Mouse (Mus musculus): ENCODE results near the gene Tmem94.
"Not testable (repeated sequence)": the region's sequence is repeated elsewhere in the genome, so short reads cannot be mapped to it uniquely, and the experiment has no call there.

Gene Tmem94

GRCm38 (mm10) chr11:115765103-115765606 lies at the start of gene Tmem94:
TSS of gene Tmem94 (plus strand) at chr11:115765433.
- peak; percentile 99 for DNase-seq (ENCODE audit: low read depth, low spot score)

DNA sequence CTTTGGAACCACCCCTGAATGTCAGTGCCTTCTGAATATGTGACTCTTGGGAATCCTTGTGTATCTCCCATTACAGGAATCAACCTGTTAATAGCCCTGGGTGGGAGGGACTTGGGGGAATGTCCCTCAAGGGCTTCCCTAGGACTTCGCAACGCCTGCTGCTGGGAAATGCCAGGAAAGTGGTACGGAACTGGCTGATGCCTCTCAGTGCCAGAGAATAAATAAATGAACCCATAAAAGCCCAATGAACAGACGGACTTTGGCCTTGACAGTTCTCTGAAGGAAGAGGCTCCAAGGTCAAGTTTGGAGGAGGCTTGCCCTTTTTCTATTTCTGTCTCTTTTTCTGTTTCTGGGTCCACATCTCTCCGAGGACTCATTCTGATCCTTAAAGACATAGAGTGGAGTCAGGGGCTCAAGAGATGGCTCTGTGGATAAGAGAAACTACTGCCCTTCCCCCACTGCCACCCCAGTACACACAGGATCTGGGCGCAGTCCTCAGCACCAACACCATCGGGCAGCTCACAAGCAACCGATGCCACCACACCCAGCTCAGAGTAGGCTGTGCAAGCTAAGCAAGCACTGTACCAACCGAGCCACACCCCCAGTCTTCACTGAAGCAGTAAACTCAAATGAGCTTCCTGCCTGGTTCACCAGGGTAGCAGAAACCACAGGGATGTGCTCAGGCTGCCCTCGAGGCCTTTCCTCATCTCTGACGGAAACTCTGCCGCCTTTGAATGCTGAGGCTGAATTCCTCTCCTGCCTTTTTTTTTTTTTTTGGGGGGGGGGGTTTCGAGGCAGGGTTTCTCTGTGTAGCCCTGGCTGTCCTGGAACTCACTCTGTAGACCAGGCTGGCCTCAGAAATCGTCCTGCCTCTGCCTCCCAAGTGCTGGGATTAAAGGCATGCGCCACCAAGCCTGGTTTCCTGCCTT lies 48.6 kb upstream of the Tmem94 start:
- DNase-seq (ENCODE audit: low read depth, low spot score): no peak

DNA sequence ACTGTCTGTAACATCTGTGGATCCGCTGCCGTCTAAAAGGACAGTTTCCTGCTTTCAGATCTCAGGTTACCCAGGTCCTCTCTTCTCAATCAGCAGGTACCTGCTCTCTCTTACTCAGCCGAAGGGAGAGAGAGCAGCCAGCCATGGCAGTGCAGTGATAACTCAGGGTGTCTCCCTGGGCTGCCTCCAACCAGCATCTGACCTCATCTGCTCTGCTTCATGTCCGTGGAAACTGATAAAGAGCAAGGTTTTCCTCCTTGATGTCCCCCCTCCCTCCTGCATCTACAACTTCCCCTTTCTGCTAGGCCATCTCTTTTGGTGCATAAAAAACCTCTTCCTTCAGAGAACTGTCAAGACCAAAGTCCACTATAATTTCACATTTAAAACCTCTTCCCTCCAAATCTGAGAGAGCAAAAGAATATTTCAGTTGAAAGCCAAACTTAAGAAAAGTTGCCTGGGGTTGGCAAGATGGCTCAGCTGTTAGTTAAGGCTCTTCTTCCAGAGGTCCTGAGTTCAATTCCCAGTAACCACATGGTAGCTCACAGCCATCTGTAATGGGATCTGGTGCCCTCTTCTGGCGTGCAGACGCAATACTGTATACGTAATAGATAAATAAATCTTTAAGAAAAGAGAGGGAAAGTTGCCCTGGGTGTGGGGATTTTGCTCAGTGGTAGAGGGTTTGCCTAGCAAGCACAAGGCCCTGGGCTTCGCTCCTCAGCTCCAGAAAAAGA lies 47.4 kb upstream of the Tmem94 start:
- DNase-seq (ENCODE audit: low read depth, low spot score): peak; percentile 20

DNA sequence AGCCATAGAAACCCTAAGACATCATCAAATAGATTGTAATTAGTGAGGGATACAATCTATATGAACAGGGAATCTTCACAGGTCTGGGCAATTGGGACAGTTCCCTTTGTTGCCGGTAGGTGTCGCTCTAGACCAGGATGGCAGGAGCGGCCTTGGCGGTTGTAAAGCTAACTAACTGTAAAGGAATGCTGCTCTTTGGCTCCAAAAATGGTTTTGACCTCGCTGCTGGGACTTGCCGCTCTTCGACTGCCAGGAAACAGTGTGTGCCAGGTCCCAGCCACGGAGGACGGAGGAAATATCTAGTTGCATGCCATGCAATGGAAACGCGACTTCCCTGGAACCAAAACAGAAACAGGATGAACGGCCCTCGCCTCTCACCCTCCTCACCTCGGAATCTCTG lies 42.6 kb upstream of the Tmem94 start:
- DNase-seq (ENCODE audit: low read depth, low spot score): peak; percentile 84

- no peak for DNase-seq (ENCODE audit: low read depth, low spot score)
These were observed 42.0 kb upstream of the Tmem94 start for GRCm38 (mm10) chr11:115723231-115723630.

DNA sequence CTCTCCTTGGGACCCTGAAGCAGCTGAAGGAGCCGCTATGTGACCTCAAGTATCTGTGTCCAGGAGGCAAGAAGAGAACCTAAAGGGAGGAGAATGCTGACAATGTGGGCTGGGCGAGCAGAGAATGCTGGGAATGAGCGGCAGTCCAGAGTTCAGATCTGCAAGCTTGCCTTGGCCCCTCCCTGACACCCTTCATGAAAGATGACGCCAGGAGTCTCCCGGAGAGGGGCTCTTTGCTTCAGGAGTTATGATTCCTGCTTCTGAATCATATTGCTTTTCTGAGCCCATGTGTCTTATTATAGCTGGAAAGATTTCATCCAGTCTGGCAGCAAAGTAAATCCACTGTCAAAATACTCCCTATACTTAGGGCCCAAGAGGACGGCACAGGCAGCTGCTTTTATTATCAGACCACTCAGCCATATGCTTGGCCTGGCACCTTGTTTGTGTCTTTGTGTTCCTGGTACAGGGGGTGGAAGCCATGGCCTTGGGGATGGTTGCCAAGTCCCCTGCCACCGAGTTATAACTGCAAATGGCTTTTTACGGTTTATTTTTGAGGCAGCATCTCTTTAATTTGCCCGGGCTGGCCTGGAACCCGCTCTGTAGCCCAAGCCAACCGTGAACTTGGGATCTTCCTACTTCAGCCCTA lies 31.1 kb upstream of the Tmem94 start:
- peak; percentile 40 for DNase-seq (ENCODE audit: low read depth, low spot score)

DNA sequence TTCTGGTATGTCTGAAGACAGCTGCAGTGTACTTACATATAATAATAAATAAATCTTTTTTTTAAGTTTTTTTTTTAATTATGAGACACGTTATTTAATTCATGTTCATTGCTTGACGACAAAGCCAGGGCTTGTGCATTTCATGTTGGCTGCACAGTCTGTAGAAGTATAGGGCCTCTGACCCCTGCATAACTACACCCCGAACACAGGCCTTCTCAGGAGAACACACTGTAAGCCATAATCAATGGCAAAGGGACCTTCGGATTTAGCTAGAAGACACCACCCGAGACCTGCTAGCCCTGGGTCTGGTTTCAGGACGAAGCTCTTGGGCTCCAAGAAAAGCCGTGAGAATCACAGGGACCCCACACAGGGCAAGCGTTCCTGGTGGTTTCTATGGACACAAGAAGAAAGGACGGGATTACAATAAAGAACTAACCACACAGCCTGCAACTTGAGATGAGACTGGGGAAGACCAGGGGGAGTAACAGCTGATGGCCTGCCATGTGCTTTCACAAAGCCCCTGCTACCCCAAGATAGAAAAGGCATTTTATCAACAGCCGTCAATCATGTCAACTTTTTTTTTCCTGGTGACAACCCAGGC lies 27.5 kb upstream of the Tmem94 start:
- peak; percentile 54 for DNase-seq (ENCODE audit: low read depth, low spot score)

DNA sequence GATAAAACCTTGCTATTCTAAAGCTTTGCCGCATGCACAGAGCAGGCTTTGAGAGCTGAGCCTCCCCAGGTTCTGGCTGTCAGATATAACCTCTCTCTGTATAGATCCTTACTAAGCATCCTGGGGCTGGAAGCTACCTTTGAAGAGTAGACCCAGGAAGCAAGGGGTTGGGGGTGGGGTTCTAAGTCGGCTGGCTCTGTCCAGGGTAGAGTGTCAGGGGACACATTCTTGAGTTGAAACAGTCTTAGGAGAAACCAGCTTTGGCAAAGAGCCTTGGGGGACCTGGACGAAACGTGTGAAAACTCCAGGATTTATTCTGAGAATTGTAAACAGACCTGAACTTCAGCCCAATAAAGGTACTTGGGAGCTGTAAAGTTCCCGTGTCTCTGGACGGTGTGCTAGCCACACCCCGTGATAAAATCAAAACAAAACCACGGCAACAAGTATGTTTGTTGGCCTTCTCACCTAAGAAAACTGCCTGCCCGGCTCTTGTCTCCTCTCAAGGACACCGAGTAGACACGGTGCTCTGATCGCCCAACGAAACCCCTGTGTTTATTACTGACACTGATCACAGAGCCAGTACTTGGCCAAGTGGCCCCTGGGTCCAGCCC lies 26.9 kb upstream of the Tmem94 start:
- no peak for DNase-seq (ENCODE audit: low read depth, low spot score)

DNA sequence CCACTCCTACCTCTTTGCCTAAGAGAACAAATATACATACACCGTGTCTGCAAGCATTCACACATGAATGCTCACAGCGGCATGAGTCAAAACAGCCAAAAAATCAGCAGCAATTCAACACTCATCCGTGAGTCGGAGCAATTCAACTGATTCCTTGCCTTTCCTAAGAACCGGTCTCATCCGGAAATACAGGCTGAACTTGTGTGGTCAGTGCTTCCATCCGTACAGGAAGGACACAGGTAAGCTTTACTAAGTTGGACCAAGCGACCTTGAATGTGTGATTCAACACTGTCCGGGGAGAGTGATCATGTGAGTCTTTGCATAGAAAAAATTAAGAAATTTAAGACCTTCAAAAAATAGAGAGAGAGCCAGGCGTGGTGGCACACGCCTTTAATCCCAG lies 24.2 kb upstream of the Tmem94 start:
- no peak for DNase-seq (ENCODE audit: low read depth, low spot score)

DNA sequence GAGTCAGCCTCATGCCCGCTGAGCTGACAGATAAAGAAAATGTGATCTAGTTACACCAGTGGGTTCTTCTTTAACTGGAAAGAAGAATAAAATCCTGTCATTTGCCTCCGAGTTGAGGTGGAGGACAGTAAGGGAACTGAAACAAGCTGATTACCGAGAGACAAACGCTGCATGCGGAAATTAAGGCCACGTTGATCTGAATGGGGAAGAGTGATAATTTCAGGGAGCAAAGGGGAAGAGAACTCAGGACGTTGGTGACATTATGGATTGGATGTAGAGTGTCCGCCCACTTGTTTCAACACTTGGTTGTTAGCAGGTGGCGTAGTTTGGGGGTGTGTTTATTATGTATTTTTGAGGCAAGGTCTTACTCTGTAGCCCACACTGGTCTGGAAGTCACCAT lies 22.3 kb upstream of the Tmem94 start:
- no peak for DNase-seq (ENCODE audit: low read depth, low spot score)

DNA sequence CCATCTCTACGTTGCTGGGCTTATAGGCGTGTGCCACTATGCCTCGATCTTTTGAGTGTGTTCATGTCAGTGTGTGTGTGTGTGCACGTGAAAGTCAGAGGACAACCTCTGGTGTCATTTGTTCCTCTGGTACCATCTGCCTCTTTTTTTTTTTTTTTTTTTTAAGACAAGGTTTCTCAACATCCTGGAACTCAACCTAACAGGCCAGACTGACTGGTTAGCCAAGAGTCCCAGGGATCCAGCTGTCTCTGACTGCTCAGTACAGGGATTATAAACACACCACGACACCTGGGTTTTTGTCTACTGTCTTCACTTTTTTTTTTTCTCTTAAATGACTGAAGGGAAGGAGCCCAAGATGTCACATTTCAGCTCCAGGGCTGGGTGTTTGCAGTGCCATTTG lies 20.8 kb upstream of the Tmem94 start:
- no peak for DNase-seq (ENCODE audit: low read depth, low spot score)

DNA sequence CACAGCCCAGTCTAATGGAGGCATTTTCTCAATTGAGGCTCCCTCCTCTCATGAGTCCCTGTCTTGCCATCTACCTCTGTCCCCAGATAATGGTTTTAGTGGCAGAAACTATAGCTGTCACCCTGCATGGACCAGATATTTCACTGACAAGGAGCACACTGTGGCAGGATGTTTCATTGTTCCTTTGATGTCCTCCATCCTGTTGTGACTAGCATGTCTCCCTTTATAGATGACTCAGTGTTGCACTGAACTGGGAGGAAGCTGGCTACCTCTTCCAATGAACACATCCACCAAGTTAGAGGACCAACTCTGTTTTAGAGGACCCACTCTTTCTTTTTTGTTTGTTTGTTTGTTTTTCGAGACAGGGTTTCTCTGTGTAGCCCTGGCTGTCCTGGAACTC lies 19.1 kb upstream of the Tmem94 start:
- no peak for DNase-seq (ENCODE audit: low read depth, low spot score)

DNA sequence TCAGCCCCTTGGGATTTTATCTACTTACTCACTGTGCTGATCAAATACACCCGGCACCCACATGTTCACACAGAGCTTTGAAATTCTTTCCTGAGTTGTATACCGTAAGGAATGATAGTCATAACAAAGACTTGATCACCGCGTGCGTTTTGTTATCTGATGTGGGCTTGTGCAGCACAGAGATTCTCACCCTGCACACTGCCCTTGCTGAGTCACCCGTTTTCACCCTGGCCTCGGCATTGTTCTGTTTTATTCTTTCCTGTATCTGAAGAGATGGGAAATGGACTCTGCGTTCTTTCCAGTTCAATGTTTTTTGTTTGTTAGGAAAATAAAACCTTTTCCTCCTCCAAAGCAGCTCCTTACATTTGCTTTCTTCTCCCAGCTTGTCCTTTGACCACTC lies 18.5 kb upstream of the Tmem94 start:
- no peak for DNase-seq (ENCODE audit: low read depth, low spot score)

GRCm38 (mm10) chr11:115747351-115747750 lies 17.9 kb upstream of the Tmem94 start:
- DNase-seq (ENCODE audit: low read depth, low spot score): no peak

GRCm38 (mm10) chr11:115749834-115750233 lies 15.4 kb upstream of the Tmem94 start:
- no peak for DNase-seq (ENCODE audit: low read depth, low spot score)

DNA sequence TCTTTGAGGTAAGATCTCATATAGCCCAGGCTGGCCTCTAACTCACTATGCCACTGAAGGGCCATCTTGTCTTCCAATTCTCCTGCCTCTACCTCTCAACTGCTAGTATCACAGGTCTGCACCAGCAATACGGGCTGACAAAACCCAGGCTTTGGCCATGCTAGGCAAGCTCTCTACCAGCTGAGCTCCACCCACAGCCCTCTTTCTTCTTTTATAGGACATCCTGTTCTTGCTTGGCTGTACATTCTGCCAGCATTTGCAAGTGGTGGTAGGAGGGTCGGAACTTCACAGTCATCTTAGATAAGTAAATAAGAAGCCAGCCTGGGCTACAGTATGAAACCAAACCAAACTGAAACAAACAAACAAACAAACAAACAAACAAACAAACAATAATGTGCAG lies 13.5 kb upstream of the Tmem94 start:
- DNase-seq (ENCODE audit: low read depth, low spot score): no peak

GRCm38 (mm10) chr11:115752653-115753052 lies 12.6 kb upstream of the Tmem94 start:
- no peak for DNase-seq (ENCODE audit: low read depth, low spot score)

DNA sequence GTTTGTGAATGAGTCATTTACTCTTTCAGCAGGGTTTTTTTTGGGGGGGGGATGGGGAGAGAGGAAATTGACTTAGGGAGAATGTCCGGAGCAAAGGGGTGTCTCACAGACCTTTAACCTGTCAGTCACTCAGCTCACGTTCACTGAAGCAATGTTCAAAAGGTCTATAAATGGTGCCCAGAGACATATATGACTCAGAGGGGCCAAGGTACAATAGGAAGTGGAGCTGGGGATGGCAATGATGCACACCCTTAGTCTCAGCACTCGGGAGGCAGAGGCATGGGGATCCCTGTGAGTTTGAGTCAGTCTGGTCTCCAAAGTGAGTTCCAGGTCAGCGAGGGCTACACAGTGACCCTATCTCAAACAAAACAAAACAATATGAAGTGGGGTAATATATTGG lies 11.7 kb upstream of the Tmem94 start:
- DNase-seq (ENCODE audit: low read depth, low spot score): no peak

GRCm38 (mm10) chr11:115762176-115762575 lies 3.1 kb upstream of the Tmem94 start:
- DNase-seq (ENCODE audit: low read depth, low spot score): not testable (repeated sequence)

DNA sequence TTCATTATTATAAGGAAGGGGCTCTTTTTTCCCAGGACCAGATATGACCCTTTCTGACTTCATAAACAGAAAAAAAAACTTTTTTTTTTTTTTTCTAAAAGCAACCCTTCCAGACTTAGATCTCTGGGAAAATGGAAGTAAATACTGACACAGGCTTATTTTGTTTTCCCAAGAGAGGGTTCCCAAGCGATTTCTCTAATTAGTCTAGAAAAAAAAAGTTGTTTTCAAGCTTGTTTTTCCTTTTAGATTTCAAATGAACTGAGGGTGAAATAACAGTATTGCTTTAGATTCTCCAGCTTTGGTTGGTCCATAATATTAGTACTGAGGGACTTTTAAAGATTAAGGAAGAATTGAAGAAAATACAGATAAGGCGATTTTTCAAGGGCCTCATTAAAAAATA lies 535 bp upstream of the Tmem94 start:
- DNase-seq (ENCODE audit: low read depth, low spot score): no peak

DNA sequence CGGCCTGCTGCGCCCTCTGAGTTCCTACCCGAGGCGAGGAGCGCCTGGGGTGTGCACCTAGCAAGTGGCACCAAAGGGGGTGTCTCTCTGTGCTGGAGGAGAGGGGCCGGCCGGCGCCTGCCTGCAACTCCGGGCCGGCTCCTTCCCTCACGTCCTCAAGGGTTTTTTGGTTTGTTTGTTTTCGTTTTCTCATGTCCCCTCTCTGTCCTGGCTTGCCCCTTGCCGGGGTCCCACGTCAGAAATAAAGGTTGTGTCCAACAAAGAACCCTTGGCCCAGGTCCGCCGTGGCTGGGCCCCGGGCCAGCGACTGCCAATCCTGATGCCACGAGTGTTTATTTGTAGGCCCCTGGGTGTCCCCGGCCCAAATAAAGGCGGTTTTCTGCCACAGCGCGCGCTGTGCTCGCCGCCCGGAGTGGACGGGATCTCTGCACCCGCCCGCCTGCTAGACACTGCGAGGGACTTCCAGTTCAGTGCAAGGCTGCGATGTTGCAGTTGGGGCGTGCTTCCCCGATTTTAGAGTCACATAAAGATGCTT lies 441 bp downstream of the Tmem94 start:
- no peak for DNase-seq (ENCODE audit: low read depth, low spot score)
